Mouse (Mus musculus): Measurements from ENCODE around the gene Zdhhc20. TPM values are rescaled to one million over a fixed set of nuclear protein-coding genes. Genes with fewer than 3 reads are reported as not detected.
"Not testable (repeated sequence)": the region's sequence is repeated elsewhere in the genome, so short reads cannot be mapped to it uniquely, and the experiment has no call there.

Gene Zdhhc20
- total RNA-seq, 2 experiments from 2014 or later: 29.2 to 31.3 TPM

GRCm38 (mm10) chr14:57892961-57893360 lies 2.9 kb upstream of the Zdhhc20 start:
- DNase-seq (ENCODE audit: low spot score in 2 of 2): no peak

- no peak for DNase-seq (ENCODE audit: low spot score in 2 of 2)
These were observed 500 bp downstream of the Zdhhc20 start for GRCm38 (mm10) chr14:57889541-57890010.

GRCm38 (mm10) chr14:57887171-57887570 lies 2.9 kb downstream of the Zdhhc20 start:
- DNase-seq (ENCODE audit: low spot score in 2 of 2): no peak

- no peak for DNase-seq (ENCODE audit: low spot score in 2 of 2)
These were observed 4.0 kb downstream of the Zdhhc20 start for GRCm38 (mm10) chr14:57886032-57886431.

- no peak for DNase-seq (ENCODE audit: low spot score in 2 of 2)
These were observed 6.7 kb downstream of the Zdhhc20 start for GRCm38 (mm10) chr14:57883341-57883740.

GRCm38 (mm10) chr14:57882720-57883119 lies 7.4 kb downstream of the Zdhhc20 start:
- DNase-seq (ENCODE audit: low spot score in 2 of 2): no peak

GRCm38 (mm10) chr14:57881793-57882192 lies 8.3 kb downstream of the Zdhhc20 start:
- DNase-seq (ENCODE audit: low spot score in 2 of 2): peak in 1 of 2 experiments; percentile 22

- DNase-seq (ENCODE audit: low spot score in 2 of 2): no peak
These were observed 9.0 kb downstream of the Zdhhc20 start for GRCm38 (mm10) chr14:57881074-57881473.

GRCm38 (mm10) chr14:57877921-57878320 lies 12.2 kb downstream of the Zdhhc20 start:
- DNase-seq (ENCODE audit: low spot score in 2 of 2): no peak

GRCm38 (mm10) chr14:57866676-57867276 lies 23.3 kb downstream of the Zdhhc20 start:
- no peak for DNase-seq (ENCODE audit: low spot score in 2 of 2)

GRCm38 (mm10) chr14:57865256-57865655 lies 24.8 kb downstream of the Zdhhc20 start:
- DNase-seq (ENCODE audit: low spot score in 2 of 2): no peak

- DNase-seq (ENCODE audit: low spot score in 2 of 2): no peak
These were observed 26.9 kb downstream of the Zdhhc20 start for GRCm38 (mm10) chr14:57863129-57863528.

GRCm38 (mm10) chr14:57861987-57862412 lies 28.1 kb downstream of the Zdhhc20 start:
- DNase-seq (ENCODE audit: low spot score in 2 of 2): no peak

- DNase-seq (ENCODE audit: low spot score in 2 of 2): no peak
These were observed 30.6 kb downstream of the Zdhhc20 start for GRCm38 (mm10) chr14:57859520-57859919.

- no peak for DNase-seq (ENCODE audit: low spot score in 2 of 2)
These were observed 31.5 kb downstream of the Zdhhc20 start for GRCm38 (mm10) chr14:57858601-57859000.

- DNase-seq (ENCODE audit: low spot score in 2 of 2): not testable (repeated sequence)
These were observed 34.0 kb downstream of the Zdhhc20 start for GRCm38 (mm10) chr14:57856037-57856436.

GRCm38 (mm10) chr14:57852961-57853360 lies 37.1 kb downstream of the Zdhhc20 start:
- no peak for DNase-seq (ENCODE audit: low spot score in 2 of 2)

- DNase-seq (ENCODE audit: low spot score in 2 of 2): no peak
These were observed 39.7 kb downstream of the Zdhhc20 start for GRCm38 (mm10) chr14:57850330-57850729.

- no peak for DNase-seq (ENCODE audit: low spot score in 2 of 2)
These were observed 41.4 kb downstream of the Zdhhc20 start for GRCm38 (mm10) chr14:57848646-57849045.

GRCm38 (mm10) chr14:57848061-57848460 lies 42.0 kb downstream of the Zdhhc20 start:
- not testable (repeated sequence) for DNase-seq (ENCODE audit: low spot score in 2 of 2)

GRCm38 (mm10) chr14:57844535-57844934 lies 45.5 kb downstream of the Zdhhc20 start:
- no peak for DNase-seq (ENCODE audit: low spot score in 2 of 2)

GRCm38 (mm10) chr14:57835157-57835556 lies 54.9 kb downstream of the Zdhhc20 start:
- DNase-seq (ENCODE audit: low spot score in 2 of 2): no peak

- DNase-seq (ENCODE audit: low spot score in 2 of 2): no peak
These were observed 56.5 kb downstream of the Zdhhc20 start for GRCm38 (mm10) chr14:57833526-57833925.
